Mouse (Mus musculus) brain, embryonic 14.5 days (tissue): ENCODE measurements around the gene Rps6ka1.

Experiments
- CTCF ChIP-seq: fragments of 200-500 bp; IDR thresholded peaks from 2 replicates; pipeline ENCODE4 v1.5.1; 2012; ENCODE audit warnings: inconsistent platforms, mild to moderate bottlenecking, moderate library complexity, borderline replicate concordance; ENCODE audit not compliant: insufficient read depth, insufficient read length; ENCODE audit errors: extremely low read depth
- POLR2A ChIP-seq: fragments of 200-500 bp; IDR thresholded peaks from 2 replicates; pipeline ENCODE4 v1.6.1; 2012; ENCODE audit warnings: mild to moderate bottlenecking, inconsistent platforms, borderline replicate concordance; ENCODE audit not compliant: poor library complexity, insufficient read depth, insufficient read length, severe bottlenecking; ENCODE audit errors: extremely low read depth

- no peak for TF ChIP-seq CTCF
- no peak for TF ChIP-seq POLR2A
Measured at GRCm38 (mm10) chr4:133825731-133826130, 61.9 kb downstream of the Rps6ka1 start.
